Mouse (Mus musculus): Measurements from ENCODE around the gene Mfap1b.

- TF ChIP-seq CTCF (IDR thresholded peaks at IDR 0.05; ENCODE audit: low read depth, low read length): no peak
- TF ChIP-seq GATA1 (IDR thresholded peaks at IDR 0.05; ENCODE audit: borderline replicate concordance, low read length): no peak
Observed at GRCm38 (mm10) chr2:121414139-121414685, 59.7 kb downstream of the Mfap1b start.
